Mouse (Mus musculus) stomach, embryonic 15.5 days (tissue): Measurements from ENCODE around the gene Vrk3. TPM values are rescaled to one million over a fixed set of nuclear protein-coding genes. Genes with fewer than 3 reads are reported as not detected.
A peak's percentile ranks its signal among the peaks of the same experiment; 100 is the strongest.

Source experiments
- ATAC-seq: fragments of 200-750 bp; cut with Nextera tagmentation; 2 replicates; pipeline ENCODE4 v1.8.0; 2017; ENCODE audit warnings: low read depth, moderate number of reproducible peaks, moderate TSS enrichment; ENCODE audit not compliant: insufficient read depth, low FRiP score
- H3K27ac ChIP-seq: fragments of 300-500 bp; sonication (generic); 2 replicates; pipeline ENCODE4 v1.5.1; 2015; ENCODE audit warnings: mild to moderate bottlenecking, inconsistent platforms
- H3K27me3 ChIP-seq: fragments of 300-500 bp; sonication (generic); replicated peaks from 2 replicates; pipeline ENCODE4 v1.6.1; 2015; ENCODE audit warnings: inconsistent platforms
- H3K36me3 ChIP-seq: fragments of 300-500 bp; sonication (generic); 2 replicates; pipeline ENCODE4 v1.6.1; 2015; ENCODE audit warnings: inconsistent platforms
- H3K4me1 ChIP-seq: fragments of 300-500 bp; sonication (generic); 2 replicates; pipeline ENCODE4 v1.6.1; 2015; ENCODE audit warnings: inconsistent platforms
- H3K4me2 ChIP-seq: fragments of 300-500 bp; sonication (generic); 2 replicates; pipeline ENCODE4 v1.6.1; 2015; ENCODE audit warnings: mild to moderate bottlenecking, inconsistent platforms
- H3K4me3 ChIP-seq: fragments of 300-500 bp; sonication (generic); replicated peaks from 2 replicates; pipeline ENCODE4 v1.5.1; 2015; ENCODE audit warnings: inconsistent platforms
- H3K9ac ChIP-seq: fragments of 300-500 bp; sonication (generic); 2 replicates; pipeline ENCODE4 v1.6.1; 2015; ENCODE audit warnings: inconsistent platforms
- H3K9me3 ChIP-seq: fragments of 300-500 bp; sonication (generic); 2 replicates; pipeline ENCODE4 v1.6.1; 2016; ENCODE audit warnings: inconsistent platforms
- WGBS: fragments of 180-500 bp; shearing (Covaris S2); methylation state at CpG from one replicate; pipeline ENCODE4 v1.1.7; 2015; 5-methylcytosine and 5-hydroxymethylcytosine counted together
- polyA plus RNA-seq: library from polyadenylated mRNA; unstranded; fragments of >200 nt; fragmentation: Nextera tagmentation; extraction: Ambion mirVana; gene quantifications from 2 replicates; pipeline ENCODE4 v1.2.1, GENCODE M21; 2015

The Vrk3 gene
- polyA plus RNA-seq, 1 experiment from 2014 or later, result 33.2 TPM

GRCm38 (mm10) chr7:44820525-44820924 is 72.3 kb downstream of the Vrk3 start:
- no peak for ATAC-seq
- 79% methylated on average over 3 of the region's 3 CpGs for WGBS
- H3K9ac ChIP-seq, result no peak overlapping the region
- no peak overlapping the region for H3K4me2 ChIP-seq
- H3K4me1 ChIP-seq, result peaks cover 44% of the 10 kb centered on the region
- H3K27me3 ChIP-seq, result no peaks in the 10 kb centered on the region
- H3K36me3 ChIP-seq, result no peaks in the 10 kb centered on the region; the same call in 1 of the 2 replicates
- H3K27ac ChIP-seq, result no peak overlapping the region
- H3K9me3 ChIP-seq, result no peaks in the 10 kb centered on the region
- no peak overlapping the region for H3K4me3 ChIP-seq

- ATAC-seq, result no peak
These were observed 73.6 kb downstream of the Vrk3 start for GRCm38 (mm10) chr7:44821666-44822448.

GRCm38 (mm10) chr7:44823409-44823808 is 75.2 kb downstream of the Vrk3 start:
- H3K4me1 ChIP-seq, result peaks cover 35% of the 10 kb centered on the region
- 41% methylated on average over 7 of the region's 7 CpGs for WGBS

More at GRCm38 (mm10) chr7:44821666-44822448, 73.6 kb downstream of the Vrk3 start:
- Histone ChIP-seq H3K4me1 (peaks cover 44% of the 10 kb centered on the region), H3K27me3 (no peaks in the 10 kb centered on the region), H3K4me3 (no peak overlapping the region), H3K9me3 (no peaks in the 10 kb centered on the region), H3K27ac (no peak overlapping the region), H3K9ac (no peak overlapping the region), H3K4me2 (no peak overlapping the region), H3K36me3 (no peaks in the 10 kb centered on the region; the same call in 1 of the 2 replicates)
- 75% methylated on average over 7 of the region's 7 CpGs for WGBS

GRCm38 (mm10) chr7:44824872-44825271 is 76.7 kb downstream of the Vrk3 start:
- 0 out of 2 replicates have a peak, but pooled peaks have one; percentile 19 for ATAC-seq
- Histone ChIP-seq H3K4me3 (no peak overlapping the region), H3K4me2 (no peak overlapping the region), H3K9me3 (no peaks in the 10 kb centered on the region), H3K27me3 (no peaks in the 10 kb centered on the region), H3K36me3 (peaks cover 20% of the 10 kb centered on the region), H3K4me1 (peaks cover 22% of the 10 kb centered on the region), H3K27ac (no peak overlapping the region), H3K9ac (no peak overlapping the region)
- WGBS, result 16% methylated on average over 3 of the region's 3 CpGs

More at GRCm38 (mm10) chr7:44823409-44823808, 75.2 kb downstream of the Vrk3 start:
- Histone ChIP-seq H3K9me3 (no peaks in the 10 kb centered on the region), H3K27me3 (no peaks in the 10 kb centered on the region), H3K36me3 (peaks cover 6% of the 10 kb centered on the region), H3K4me2 (no peak overlapping the region), H3K27ac (no peak overlapping the region), H3K4me3 (no peak overlapping the region), H3K9ac (no peak overlapping the region)
- no peak for ATAC-seq

- WGBS, result 71% methylated on average over 3 of the region's 3 CpGs
- H3K4me2 ChIP-seq, result no peak overlapping the region
- no peak overlapping the region for H3K27ac ChIP-seq
- no peak for ATAC-seq
- no peak overlapping the region for H3K9ac ChIP-seq
- H3K27me3 ChIP-seq, result no peaks in the 10 kb centered on the region
- H3K4me1 ChIP-seq, result peaks cover 10% of the 10 kb centered on the region; the same call in 1 of the 2 replicates
- no peaks in the 10 kb centered on the region for H3K9me3 ChIP-seq
- no peak overlapping the region for H3K4me3 ChIP-seq
- H3K36me3 ChIP-seq, result peaks cover 37% of the 10 kb centered on the region
These were observed 78.6 kb downstream of the Vrk3 start for GRCm38 (mm10) chr7:44826771-44827170.

Other genes with a start within 250 kb of the Vrk3 start
- gene Mybpc2, start 223.8 kb upstream of the Vrk3 start, polyA plus RNA-seq, result 0.27 and 0.32 TPM in 2 replicates
- 0.40 and 0.42 TPM in 2 replicates for gene Spib, start 216.3 kb upstream of the Vrk3 start, polyA plus RNA-seq
- gene Pold1, start 199.6 kb upstream of the Vrk3 start, polyA plus RNA-seq, result 69.8 and 75.6 TPM in 2 replicates
- gene Nr1h2, start 194.5 kb upstream of the Vrk3 start, polyA plus RNA-seq, result 62.9 and 65.0 TPM in 2 replicates
- gene Napsa, start 176.0 kb upstream of the Vrk3 start, polyA plus RNA-seq, result 4.9 and 5.0 TPM in 2 replicates
- 0.30 and 0.39 TPM in 2 replicates for gene Kcnc3, start 157.7 kb upstream of the Vrk3 start, polyA plus RNA-seq
- gene Myh14, start 77.6 kb upstream of the Vrk3 start, polyA plus RNA-seq, result 29.0 and 32.7 TPM in 2 replicates
- gene Izumo2, start 39.7 kb upstream of the Vrk3 start, polyA plus RNA-seq, result not detected in 2 replicates
- 2.1 and 2.3 TPM in 2 replicates for gene Zfp473, start 2.6 kb downstream of the Vrk3 start, polyA plus RNA-seq
- gene Nup62, start 67.7 kb downstream of the Vrk3 start, polyA plus RNA-seq, result 79.3 and 79.8 TPM in 2 replicates
- gene Il4i1, start 68.0 kb downstream of the Vrk3 start, polyA plus RNA-seq, result 1.3 and 1.4 TPM in 2 replicates
- gene Atf5, start 68.2 kb downstream of the Vrk3 start, polyA plus RNA-seq, result 5.3 and 6.4 TPM in 2 replicates
- gene Akt1s1, start 100.6 kb downstream of the Vrk3 start, polyA plus RNA-seq, result 110 and 112 TPM in 2 replicates
- 64.5 and 72.0 TPM in 2 replicates for gene Tbc1d17, start 100.7 kb downstream of the Vrk3 start, polyA plus RNA-seq
- 25.5 and 32.7 TPM in 2 replicates for gene Pnkp, start 108.7 kb downstream of the Vrk3 start, polyA plus RNA-seq
- gene Ptov1, start 121.4 kb downstream of the Vrk3 start, polyA plus RNA-seq, result 291 and 320 TPM in 2 replicates
- 88.7 and 91.0 TPM in 2 replicates for gene Med25, start 144.3 kb downstream of the Vrk3 start, polyA plus RNA-seq
- 22.2 and 24.2 TPM in 2 replicates for gene Fuz, start 147.7 kb downstream of the Vrk3 start, polyA plus RNA-seq
- 61.5 and 61.6 TPM in 2 replicates for gene Ap2a1, start 181.1 kb downstream of the Vrk3 start, polyA plus RNA-seq
- gene Tsks, start 194.8 kb downstream of the Vrk3 start, polyA plus RNA-seq, result 0.09 and 0.14 TPM in 2 replicates
- 19.3 and 19.4 TPM in 2 replicates for gene Cpt1c, start 226.4 kb downstream of the Vrk3 start, polyA plus RNA-seq
- 396 and 430 TPM in 2 replicates for gene Prmt1, start 238.2 kb downstream of the Vrk3 start, polyA plus RNA-seq
- gene Irf3, start 249.2 kb downstream of the Vrk3 start, polyA plus RNA-seq, result 89.5 and 94.4 TPM in 2 replicates